Mouse (Mus musculus) limb, embryonic 10.5 days (tissue): ENCODE results near the gene Kl. TPM values are rescaled to one million over a fixed set of nuclear protein-coding genes. Genes with fewer than 3 reads are reported as not detected.

ENCODE experiments used
- DNase-seq: peaks from one replicate; pipeline ENCODE4 v3.0.0-alpha.2; 2017; ENCODE audit warnings: low spot score
- H3K27ac ChIP-seq: fragments of 300-500 bp; sonication (generic); 2 replicates; pipeline ENCODE4 v1.5.1; 2016; ENCODE audit warnings: mild to moderate bottlenecking
- H3K27me3 ChIP-seq: fragments of 300-500 bp; sonication (generic); 2 replicates; pipeline ENCODE4 v1.6.1; 2016; ENCODE audit warnings: low read depth, mild to moderate bottlenecking; ENCODE audit not compliant: poor library complexity, severe bottlenecking
- H3K36me3 ChIP-seq: fragments of 300-500 bp; sonication (generic); 2 replicates; pipeline ENCODE4 v1.6.1; 2016; ENCODE audit warnings: mild to moderate bottlenecking, moderate library complexity
- H3K4me1 ChIP-seq: fragments of 300-500 bp; sonication (generic); 2 replicates; pipeline ENCODE4 v1.6.1; 2016
- H3K4me3 ChIP-seq: fragments of 300-500 bp; sonication (generic); 2 replicates; pipeline ENCODE4 v1.5.1; 2016; ENCODE audit warnings: mild to moderate bottlenecking, moderate library complexity
- H3K9me3 ChIP-seq: fragments of 300-500 bp; sonication (generic); replicated peaks from 2 replicates; pipeline ENCODE4 v1.6.1; 2016; ENCODE audit warnings: mild to moderate bottlenecking
- WGBS: fragments of 180-500 bp; shearing (Covaris S2); methylation state at CpG from one replicate; pipeline ENCODE4 v1.1.7; 2016; 5-methylcytosine and 5-hydroxymethylcytosine counted together
- polyA plus RNA-seq: library from polyadenylated mRNA; unstranded; fragments of >200 nt; fragmentation: Nextera tagmentation; extraction: Ambion mirVana; gene quantifications from 2 replicates; pipeline ENCODE4 v1.2.1, GENCODE M21; 2016

The Kl gene
- polyA plus RNA-seq, 1 experiment from 2014 or later, result 0.04 TPM

DNA sequence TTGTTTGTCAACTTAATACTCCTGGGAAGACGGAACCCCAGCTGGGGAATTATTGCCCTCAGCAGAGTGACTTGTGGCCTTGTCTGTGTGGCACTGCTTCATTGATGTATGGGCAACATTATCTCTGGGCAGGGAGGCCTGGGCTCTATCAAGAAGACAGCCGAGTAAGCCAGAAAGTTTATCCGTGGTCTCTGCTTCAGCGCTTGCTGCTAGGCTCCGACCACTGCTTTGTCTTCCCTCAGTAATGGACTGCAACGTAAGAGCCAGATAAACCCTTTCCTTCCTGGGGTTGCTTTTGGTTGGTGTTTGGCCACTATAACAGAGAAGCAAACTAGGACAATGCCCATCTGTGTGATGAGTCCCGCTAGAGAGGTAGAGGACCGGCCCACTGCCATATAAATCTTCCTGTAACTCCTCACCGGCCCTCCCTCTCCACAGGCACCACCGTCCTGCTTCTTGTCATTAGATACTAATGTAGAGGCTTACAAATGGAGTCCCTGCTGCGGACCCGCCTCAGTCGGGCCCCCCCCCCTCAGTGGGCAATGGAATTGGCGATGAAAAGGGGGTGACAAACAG lies 25.1 kb downstream of the Kl start:
- WGBS, result 53% methylated on average over 14 of the region's 14 CpGs
- H3K9me3 ChIP-seq, result no peaks in the 10 kb centered on the region
- H3K36me3 ChIP-seq, result 0 out of 2 replicates have a peak, but pooled peaks cover 3% of the 10 kb centered on the region
- no peaks in the 10 kb centered on the region for H3K4me1 ChIP-seq
- H3K4me3 ChIP-seq, result no peak overlapping the region
- no peak for DNase-seq
- no peaks in the 10 kb centered on the region for H3K27me3 ChIP-seq
- H3K27ac ChIP-seq, result no peak overlapping the region

DNA sequence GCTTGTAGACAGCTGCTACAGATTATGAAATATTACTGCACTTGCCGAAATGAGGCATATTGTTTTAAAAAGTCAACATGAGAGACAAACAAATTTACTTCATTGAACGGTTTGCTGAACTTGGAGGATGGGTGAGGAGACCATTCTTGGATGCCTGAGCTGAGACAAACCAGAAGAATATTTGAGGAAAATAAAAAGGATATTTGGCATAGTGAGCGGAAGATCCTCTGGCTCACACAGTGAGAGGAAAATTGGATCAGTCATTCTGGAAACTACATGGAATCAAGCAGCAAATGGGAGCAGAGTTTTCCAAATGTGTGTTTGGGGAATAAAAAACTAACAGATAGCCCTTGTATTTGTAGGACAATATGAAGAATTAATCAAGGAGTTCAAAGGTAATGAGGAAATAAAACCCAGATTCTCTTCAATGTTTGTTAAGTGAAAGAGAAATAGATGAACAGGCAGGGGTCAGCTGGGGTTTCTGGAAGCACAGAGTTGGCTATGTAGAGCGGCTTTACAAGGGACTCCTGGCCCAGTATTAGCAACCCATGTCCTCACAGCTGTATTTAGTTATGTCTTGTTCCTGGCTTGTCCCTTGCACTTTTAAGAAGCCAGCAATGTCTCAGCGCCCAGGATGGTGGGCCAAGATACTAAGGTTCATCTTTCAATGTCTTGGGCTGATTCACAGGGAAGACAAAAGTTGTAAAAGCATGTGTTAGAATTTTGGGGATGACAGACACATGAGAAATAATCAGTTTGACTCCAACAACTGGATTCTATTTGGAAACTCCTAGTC lies 27.1 kb downstream of the Kl start:
- Histone ChIP-seq H3K4me3 (no peak overlapping the region), H3K9me3 (no peaks in the 10 kb centered on the region), H3K4me1 (no peaks in the 10 kb centered on the region), H3K36me3 (0 out of 2 replicates have a peak, but pooled peaks cover 3% of the 10 kb centered on the region), H3K27ac (no peak overlapping the region), H3K27me3 (no peaks in the 10 kb centered on the region)
- WGBS, result 80% methylated on average over 5 of the region's 5 CpGs
- DNase-seq, result no peak

DNA sequence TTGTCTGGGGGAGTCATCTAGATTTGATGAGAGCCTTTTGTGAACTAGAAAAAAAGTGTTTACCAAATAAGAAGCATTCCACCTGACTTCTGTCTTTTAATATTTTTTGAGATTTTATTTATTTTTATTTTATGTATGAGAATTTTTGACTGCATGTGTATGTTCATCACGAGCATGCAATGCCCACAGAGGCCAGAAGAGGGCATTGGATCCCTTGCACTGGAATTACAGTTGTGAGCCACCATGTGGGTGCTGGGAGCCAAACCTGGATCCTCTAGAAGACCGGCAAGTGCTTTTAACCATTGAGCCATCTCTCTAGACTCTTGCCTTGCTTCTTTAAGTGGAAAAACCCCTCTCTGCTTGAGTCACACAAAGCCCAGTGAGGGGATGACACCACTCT lies 29.7 kb downstream of the Kl start:
- no peak overlapping the region for H3K27ac ChIP-seq
- H3K36me3 ChIP-seq, result 0 out of 2 replicates have a peak, but pooled peaks cover 3% of the 10 kb centered on the region
- H3K4me1 ChIP-seq, result no peaks in the 10 kb centered on the region
- no peak for DNase-seq
- WGBS, result 89% methylated on average over 2 of the region's 2 CpGs
- no peaks in the 10 kb centered on the region for H3K27me3 ChIP-seq
- no peaks in the 10 kb centered on the region for H3K9me3 ChIP-seq
- H3K4me3 ChIP-seq, result no peak overlapping the region

DNA sequence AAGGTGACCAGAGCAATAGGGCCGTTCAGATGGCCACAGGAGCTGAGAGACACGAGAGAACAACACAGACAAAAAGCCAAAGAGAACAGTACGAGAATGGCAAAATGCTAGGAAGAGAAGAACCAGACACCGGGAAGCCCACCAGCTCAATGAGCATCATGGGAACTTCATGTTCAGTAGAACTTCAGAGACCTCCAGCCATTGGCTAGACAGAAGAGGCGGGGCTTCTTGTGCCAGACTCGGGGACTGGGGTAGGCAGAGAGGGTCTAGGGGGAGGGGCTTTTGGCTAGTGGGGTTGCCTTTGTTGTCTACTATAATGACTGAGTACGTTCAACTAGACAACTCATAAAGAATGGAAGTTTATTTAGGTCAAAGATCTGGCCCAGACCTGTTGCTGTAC lies 41.7 kb downstream of the Kl start:
- Histone ChIP-seq H3K4me1 (no peaks in the 10 kb centered on the region), H3K9me3 (no peaks in the 10 kb centered on the region), H3K27me3 (no peaks in the 10 kb centered on the region), H3K4me3 (no peak overlapping the region), H3K27ac (no peak overlapping the region), H3K36me3 (no peaks in the 10 kb centered on the region)
- WGBS, result 91% methylated on average over 7 of the region's 7 CpGs
- DNase-seq, result no peak

DNA sequence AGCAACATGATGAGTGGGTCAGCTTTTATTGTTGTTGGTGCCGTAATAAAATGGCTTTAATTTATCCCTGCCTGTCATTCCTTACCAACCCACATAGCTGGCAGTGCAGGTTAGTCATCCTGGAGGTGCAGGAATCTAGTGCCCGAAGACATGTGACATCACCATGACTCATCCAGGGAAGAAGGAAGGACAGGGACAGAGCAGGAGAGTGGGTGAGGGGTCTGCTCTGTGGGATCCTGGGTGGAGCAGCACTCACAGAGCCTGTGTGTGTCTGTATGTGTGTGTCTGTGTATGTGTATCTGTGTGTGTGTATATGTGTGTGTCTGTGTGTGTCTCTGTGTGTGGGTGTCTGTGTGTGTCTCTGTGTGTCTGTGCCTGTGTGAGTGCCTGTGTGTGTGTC lies 44.2 kb downstream of the Kl start:
- no peak overlapping the region for H3K4me3 ChIP-seq
- H3K36me3 ChIP-seq, result no peaks in the 10 kb centered on the region
- no peaks in the 10 kb centered on the region for H3K9me3 ChIP-seq
- H3K27ac ChIP-seq, result no peak overlapping the region
- no peaks in the 10 kb centered on the region for H3K27me3 ChIP-seq
- H3K4me1 ChIP-seq, result no peaks in the 10 kb centered on the region
- 79% methylated on average over 2 of the region's 2 CpGs for WGBS
- no peak for DNase-seq

DNA sequence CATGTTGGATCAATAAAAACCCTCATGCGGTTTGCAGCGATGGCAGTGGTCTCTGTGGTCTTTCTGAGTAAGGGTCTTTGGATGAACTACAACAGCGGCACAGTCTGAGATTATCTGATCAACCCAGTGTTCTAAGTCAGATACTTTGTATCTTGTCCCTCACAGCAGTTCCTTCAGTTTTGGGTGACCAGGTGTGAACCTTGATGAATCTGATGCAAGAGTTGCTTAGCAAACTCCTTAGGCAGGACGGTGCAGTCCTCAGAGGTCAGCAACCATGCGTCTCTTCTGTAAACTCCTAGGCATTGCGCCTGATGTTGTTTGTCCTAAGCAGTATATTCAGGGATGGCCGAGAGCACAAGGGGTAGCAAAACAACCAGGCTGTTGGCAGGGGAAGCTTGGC lies 48.7 kb downstream of the Kl start:
- Histone ChIP-seq H3K27ac (no peak overlapping the region), H3K4me3 (no peak overlapping the region), H3K4me1 (no peaks in the 10 kb centered on the region), H3K9me3 (no peaks in the 10 kb centered on the region), H3K36me3 (no peaks in the 10 kb centered on the region), H3K27me3 (no peaks in the 10 kb centered on the region)
- no peak for DNase-seq
- 90% methylated on average over 7 of the region's 7 CpGs for WGBS

DNA sequence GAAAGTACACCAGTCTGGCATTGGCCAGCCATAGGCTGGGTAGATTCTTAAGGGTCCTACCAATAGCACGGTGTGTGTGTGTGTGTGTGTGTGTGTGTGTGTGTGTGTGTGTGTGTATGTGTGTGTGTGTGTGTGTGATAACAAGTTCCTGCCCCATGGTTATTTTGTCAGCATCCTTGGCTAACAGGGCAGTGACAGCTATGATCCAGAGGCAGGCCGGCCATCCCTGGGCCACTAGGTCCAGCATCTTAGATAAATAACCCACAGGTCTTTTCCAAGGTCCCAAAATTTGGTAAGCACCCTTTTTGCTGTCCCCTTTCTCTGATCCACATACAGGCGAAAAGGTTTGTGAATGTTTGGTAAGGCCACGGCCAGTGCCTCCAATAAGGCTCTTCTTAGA lies 49.6 kb downstream of the Kl start:
- DNase-seq, result no peak
- Histone ChIP-seq H3K27me3 (no peaks in the 10 kb centered on the region), H3K9me3 (no peaks in the 10 kb centered on the region), H3K4me3 (no peak overlapping the region), H3K4me1 (no peaks in the 10 kb centered on the region), H3K36me3 (no peaks in the 10 kb centered on the region), H3K27ac (no peak overlapping the region)
- WGBS, result 93% methylated on average over 4 of the region's 4 CpGs

DNA sequence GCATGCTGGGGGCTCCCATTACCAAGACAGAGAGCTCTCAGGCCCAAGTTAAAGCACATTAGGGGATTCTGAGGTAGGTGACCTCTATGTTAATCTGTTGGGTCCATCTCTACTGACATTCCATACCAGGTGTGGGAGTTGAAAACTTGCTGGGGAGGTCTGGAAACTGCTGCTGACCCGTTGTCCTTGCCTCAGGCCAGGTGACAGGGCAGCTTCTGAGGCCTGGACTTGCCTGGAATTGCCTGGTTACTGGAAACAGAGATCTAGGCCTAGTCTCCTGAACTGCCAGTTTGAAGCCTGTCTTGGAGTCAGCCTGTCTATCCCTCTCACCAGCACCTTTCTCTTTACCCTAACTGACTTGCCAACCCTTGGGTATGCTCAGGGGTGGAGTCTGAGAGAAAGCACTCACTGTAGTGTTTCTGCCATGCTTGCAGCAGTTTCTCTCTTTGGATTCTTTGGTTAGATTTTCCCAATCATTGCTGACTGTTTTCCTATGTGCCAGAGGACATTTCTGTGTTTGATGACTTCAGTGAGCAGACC lies 51.9 kb downstream of the Kl start:
- no peak overlapping the region for H3K27ac ChIP-seq
- H3K9me3 ChIP-seq, result no peaks in the 10 kb centered on the region
- H3K27me3 ChIP-seq, result no peaks in the 10 kb centered on the region
- 69% methylated on average over 1 of the region's 1 CpGs for WGBS
- no peaks in the 10 kb centered on the region for H3K4me1 ChIP-seq
- no peaks in the 10 kb centered on the region for H3K36me3 ChIP-seq
- DNase-seq, result no peak
- no peak overlapping the region for H3K4me3 ChIP-seq

DNA sequence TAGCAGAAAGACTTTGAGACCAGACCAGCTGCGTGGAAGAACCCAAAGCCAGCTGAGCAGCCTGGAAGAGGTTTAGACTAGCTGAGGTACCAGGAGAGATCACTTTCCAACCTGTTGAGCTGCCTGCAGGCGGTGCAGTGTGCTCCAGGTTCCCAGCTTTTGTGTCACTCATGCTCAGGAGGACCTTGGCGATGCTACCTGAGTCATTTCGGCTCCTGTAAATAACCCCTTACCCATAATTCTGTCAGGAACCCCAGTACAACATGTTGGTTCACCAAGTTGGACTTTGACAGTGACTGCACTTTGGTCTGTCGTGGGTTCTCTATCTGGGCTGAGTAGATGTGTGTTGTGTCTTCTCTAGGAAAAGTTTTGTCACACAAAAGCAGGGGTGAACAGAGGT lies 66.0 kb downstream of the Kl start:
- Histone ChIP-seq H3K4me1 (peaks cover 44% of the 10 kb centered on the region), H3K4me3 (no peak overlapping the region), H3K9me3 (no peaks in the 10 kb centered on the region; the same call in 1 of the 2 replicates), H3K27ac (peak overlapping the region; percentile 70; the same call in 1 of the 2 replicates), H3K36me3 (no peaks in the 10 kb centered on the region), H3K27me3 (no peaks in the 10 kb centered on the region)
- no peak for DNase-seq
- 86% methylated on average over 5 of the region's 5 CpGs for WGBS

DNA sequence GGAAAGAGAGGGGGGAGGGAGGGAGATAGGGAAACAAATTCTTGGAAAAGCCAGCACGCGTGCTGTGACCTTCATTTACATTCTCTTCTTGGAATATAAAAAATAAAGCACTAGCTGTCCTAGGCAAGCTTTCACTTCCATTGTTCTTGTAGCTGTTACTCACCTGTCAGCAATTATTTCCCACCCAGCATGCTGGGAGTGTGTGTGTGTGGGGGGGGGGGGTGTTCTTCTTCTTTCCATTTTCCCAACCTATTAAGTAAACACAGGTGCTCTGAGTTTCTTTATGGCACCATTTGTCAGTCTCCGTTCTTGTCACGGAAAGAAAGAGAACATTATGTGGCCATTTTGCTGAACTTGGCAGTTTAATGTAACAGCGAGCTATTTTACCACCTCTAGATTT lies 66.6 kb downstream of the Kl start:
- no peaks in the 10 kb centered on the region; the same call in 1 of the 2 replicates for H3K9me3 ChIP-seq
- H3K4me3 ChIP-seq, result no peak overlapping the region
- H3K27ac ChIP-seq, result peak overlapping the region; percentile 70; the same call in 1 of the 2 replicates
- H3K36me3 ChIP-seq, result no peaks in the 10 kb centered on the region
- 70% methylated on average over 5 of the region's 5 CpGs for WGBS
- H3K27me3 ChIP-seq, result no peaks in the 10 kb centered on the region
- peaks cover 49% of the 10 kb centered on the region for H3K4me1 ChIP-seq
- DNase-seq, result no peak

DNA sequence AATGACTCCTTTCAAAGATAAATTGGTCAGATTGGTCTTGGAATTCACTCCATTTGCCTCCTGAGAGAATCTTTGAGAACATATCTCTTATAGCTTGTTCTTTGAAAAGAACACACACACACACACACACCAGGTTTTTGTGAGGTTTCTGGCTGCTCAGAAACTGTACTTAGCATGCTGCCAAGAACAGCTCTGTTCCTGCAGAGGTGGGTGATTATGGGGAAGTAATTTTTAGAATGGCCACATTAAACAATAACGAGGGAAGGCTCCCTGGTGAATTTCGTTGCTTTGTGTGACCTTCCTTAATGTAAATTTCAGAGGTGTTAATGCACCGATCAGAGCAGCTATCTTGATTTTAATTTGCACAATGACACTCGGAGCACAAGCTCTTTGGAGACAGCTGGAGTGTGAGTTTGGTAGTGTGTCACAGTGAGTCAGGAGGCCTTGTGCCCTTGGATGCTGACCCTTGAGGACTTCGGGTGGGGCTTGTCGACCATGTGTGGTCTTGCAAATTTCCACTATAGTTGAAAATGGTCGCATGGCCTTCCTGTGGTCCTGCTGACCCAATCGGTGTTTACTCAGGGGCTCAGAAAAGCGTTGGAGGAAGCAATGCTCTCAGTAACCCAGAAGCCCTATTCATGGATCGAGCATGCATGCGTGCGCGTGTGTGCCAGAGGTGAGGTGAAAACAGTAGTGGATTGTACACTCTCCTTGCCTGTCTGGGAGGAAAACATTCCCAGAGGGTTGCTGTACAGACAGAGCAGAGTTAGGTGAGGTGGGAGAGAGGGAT lies 67.8 kb downstream of the Kl start:
- H3K36me3 ChIP-seq, result no peaks in the 10 kb centered on the region
- H3K4me1 ChIP-seq, result peaks cover 55% of the 10 kb centered on the region
- no peak overlapping the region for H3K4me3 ChIP-seq
- no peaks in the 10 kb centered on the region for H3K27me3 ChIP-seq
- H3K9me3 ChIP-seq, result no peaks in the 10 kb centered on the region
- WGBS, result 78% methylated on average over 13 of the region's 13 CpGs
- DNase-seq, result no peak
- H3K27ac ChIP-seq, result peak overlapping the region; percentile 68

DNA sequence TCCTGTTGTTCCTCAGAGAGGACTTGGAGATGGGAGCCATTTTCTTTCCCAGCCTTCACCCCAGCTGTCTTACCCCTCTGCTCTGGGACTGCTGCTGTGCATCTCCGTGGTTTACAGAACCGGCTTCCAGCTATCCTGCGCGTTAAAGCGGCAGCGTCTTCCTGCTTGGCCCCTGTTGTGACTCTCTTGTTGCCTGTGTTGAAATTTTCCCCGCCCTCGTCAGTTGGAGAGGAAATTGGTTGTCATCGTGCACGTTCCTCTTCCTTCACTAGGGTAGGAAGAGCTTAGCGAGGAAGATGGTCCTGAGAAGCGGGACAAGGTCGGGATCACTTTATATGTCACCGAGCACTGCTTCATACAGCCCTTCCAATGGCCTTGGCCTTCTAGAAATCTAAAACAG lies 68.4 kb downstream of the Kl start:
- Histone ChIP-seq H3K27me3 (no peaks in the 10 kb centered on the region), H3K9me3 (no peaks in the 10 kb centered on the region)
- WGBS, result 85% methylated on average over 14 of the region's 14 CpGs

DNA sequence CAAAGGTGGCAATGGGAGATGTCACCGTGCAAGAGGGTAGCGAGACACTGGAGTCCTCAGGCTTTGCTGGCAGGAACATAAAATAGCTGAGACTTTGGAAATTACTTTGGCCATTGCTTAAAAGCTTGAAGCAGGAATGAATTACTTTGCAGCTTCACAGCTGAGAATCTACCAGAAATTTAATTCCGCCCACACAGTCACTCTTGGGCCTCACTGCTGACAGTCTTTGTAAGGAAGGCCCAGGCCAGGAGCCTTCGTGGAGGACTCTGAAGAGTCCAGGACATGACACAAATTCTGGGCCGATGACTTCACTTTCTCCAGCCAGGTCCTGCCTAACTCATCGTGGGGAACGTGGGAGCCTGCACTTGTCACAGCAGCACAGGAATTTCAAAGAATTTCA lies 69.6 kb downstream of the Kl start:
- WGBS, result 92% methylated on average over 7 of the region's 7 CpGs
- DNase-seq, result no peak
- Histone ChIP-seq H3K27me3 (no peaks in the 10 kb centered on the region), H3K36me3 (no peaks in the 10 kb centered on the region), H3K4me3 (no peak overlapping the region), H3K4me1 (peaks cover 69% of the 10 kb centered on the region), H3K27ac (peak overlapping the region; percentile 8; the same call in 1 of the 2 replicates), H3K9me3 (no peaks in the 10 kb centered on the region)

More for the DNA sequence above, 68.4 kb downstream of the Kl start:
- Histone ChIP-seq H3K4me3 (no peak overlapping the region), H3K36me3 (no peaks in the 10 kb centered on the region), H3K4me1 (peaks cover 57% of the 10 kb centered on the region), H3K27ac (peak overlapping the region; percentile 68)
- DNase-seq, result no peak
